Mouse (Mus musculus) heart, embryonic 16.5 days (tissue): Measurements from ENCODE around the gene Srpx. TPM values are rescaled to one million over a fixed set of nuclear protein-coding genes. Genes with fewer than 3 reads are reported as not detected.

Experiments used
- ATAC-seq: fragments of 200-750 bp; cut with Nextera tagmentation; replicated peaks from 2 replicates; pipeline ENCODE4 v1.8.0; 2017; ENCODE audit warnings: moderate number of reproducible peaks; ENCODE audit not compliant: insufficient read depth, low FRiP score; ENCODE audit errors: extremely low read depth
- H3K27ac ChIP-seq: fragments of 300-500 bp; sonication (generic); 2 replicates; pipeline ENCODE4 v1.5.1; 2014; ENCODE audit warnings: mild to moderate bottlenecking, low read length, control low read depth, moderate library complexity
- H3K27me3 ChIP-seq: fragments of 300-500 bp; sonication (generic); 2 replicates; pipeline ENCODE4 v1.6.1; 2014; ENCODE audit warnings: low read length, mixed read lengths; ENCODE audit not compliant: control insufficient read depth, insufficient read depth
- H3K36me3 ChIP-seq: fragments of 300-500 bp; sonication (generic); 2 replicates; pipeline ENCODE4 v1.6.1; 2014; ENCODE audit not compliant: control insufficient read depth, insufficient read depth
- H3K4me1 ChIP-seq: fragments of 300-500 bp; sonication (generic); 2 replicates; pipeline ENCODE4 v1.6.1; 2014; ENCODE audit warnings: low read length, mixed read lengths; ENCODE audit not compliant: control insufficient read depth, insufficient read depth
- H3K4me2 ChIP-seq: fragments of 300-500 bp; sonication (generic); 2 replicates; pipeline ENCODE4 v1.6.1; 2014; ENCODE audit warnings: low read depth, mild to moderate bottlenecking, control low read depth, low read length
- H3K4me3 ChIP-seq: fragments of 300-500 bp; sonication (generic); 2 replicates; pipeline ENCODE4 v1.5.1; 2014; ENCODE audit warnings: mild to moderate bottlenecking, control low read depth, low read length
- H3K9ac ChIP-seq: fragments of 300-500 bp; sonication (generic); 2 replicates; pipeline ENCODE4 v1.6.1; 2014; ENCODE audit warnings: low read length, control low read depth
- H3K9me3 ChIP-seq: fragments of 300-500 bp; sonication (generic); replicated peaks from 2 replicates; pipeline ENCODE4 v1.6.1; 2016; ENCODE audit warnings: low read length; ENCODE audit not compliant: control insufficient read depth
- WGBS: fragments of 180-500 bp; shearing (Covaris S2); extraction: QIAGEN DNeasy Blood & Tissue Kit; methylation state at CpG from one replicate; pipeline ENCODE4 v1.1.7; 2014; 5-methylcytosine and 5-hydroxymethylcytosine counted together
- polyA plus RNA-seq: library from polyadenylated mRNA; unstranded; fragments of >200 nt; fragmentation: Nextera tagmentation; extraction: Ambion mirVana; gene quantifications from 2 replicates; pipeline ENCODE4 v1.2.1, GENCODE M21; 2015

Gene Srpx
- polyA plus RNA-seq = 13.6 and 14.5 TPM in 2 replicates

- Histone ChIP-seq H3K36me3 (no peaks in the 10 kb centered on the region), H3K4me1 (no peaks in the 10 kb centered on the region; the same call in 1 of the 2 replicates), H3K4me3 (peak within 1 kb of the TSS; percentile 47), H3K9ac (peak within 1 kb of the TSS; percentile 54), H3K9me3 (no peaks in the 10 kb centered on the region), H3K27ac (no peak within 1 kb of the TSS), H3K27me3 (no peaks in the 10 kb centered on the region), H3K4me2 (peak within 1 kb of the TSS; percentile 58)
- ATAC-seq = no peak; the same call in 1 of the 2 replicates
- WGBS = 21% methylated on average over 19 of the region's 19 CpGs
Observed at GRCm38 (mm10) chrX:10117065-10117719, at the start of gene Srpx. Gene Srpx (minus strand): TSS chrX:10117709.

DNA sequence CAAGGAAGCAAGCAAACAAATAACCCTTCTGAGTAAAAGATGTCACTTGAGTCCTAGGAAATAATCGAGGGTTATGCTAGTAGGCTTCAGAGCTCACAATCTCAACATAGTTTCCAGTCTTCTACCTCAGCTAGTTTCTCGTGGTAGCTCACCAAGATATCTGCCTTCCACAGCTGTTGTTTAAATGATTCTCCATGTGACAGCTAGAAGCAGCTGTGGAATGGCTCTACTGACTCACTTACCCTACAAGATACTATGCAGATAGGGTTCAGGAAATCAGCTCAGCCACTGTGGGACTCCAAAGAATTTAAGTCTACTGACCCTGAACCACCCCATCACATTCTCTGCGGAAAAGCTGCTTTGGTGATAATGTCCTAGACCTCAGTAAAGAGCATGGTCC, 34.9 kb upstream of the Srpx start:
- no peak for ATAC-seq
- WGBS = 53% methylated on average over 3 of the region's 3 CpGs
- Histone ChIP-seq H3K4me3 (no peak overlapping the region), H3K9me3 (no peaks in the 10 kb centered on the region), H3K27ac (no peak overlapping the region), H3K36me3 (no peaks in the 10 kb centered on the region), H3K27me3 (no peaks in the 10 kb centered on the region), H3K4me1 (no peaks in the 10 kb centered on the region), H3K4me2 (no peak overlapping the region), H3K9ac (no peak overlapping the region)

DNA sequence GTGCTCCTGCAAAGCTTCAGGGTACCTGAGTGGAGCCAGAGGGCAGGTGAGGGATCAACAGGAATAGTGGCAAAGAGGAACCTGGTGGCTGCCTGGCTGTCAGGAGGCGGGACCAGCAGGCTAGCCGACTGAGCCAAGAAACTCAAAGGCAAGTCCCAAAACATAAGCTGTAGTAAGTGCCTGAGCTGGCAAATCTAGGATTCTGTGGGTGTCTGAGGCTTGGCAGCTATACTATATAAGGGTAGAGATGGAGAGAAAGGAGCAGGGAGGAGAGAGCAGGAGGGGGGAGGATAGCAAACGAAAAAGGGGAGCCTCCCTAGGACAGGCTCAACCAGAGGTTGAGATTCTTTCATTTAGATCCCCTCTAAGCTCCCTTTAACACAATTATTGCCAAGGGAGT, 1.7 kb downstream of the Srpx start:
- no peak for ATAC-seq
- Histone ChIP-seq H3K4me3 (no peak overlapping the region), H3K27ac (no peak overlapping the region), H3K9ac (no peak overlapping the region), H3K36me3 (no peaks in the 10 kb centered on the region), H3K4me1 (no peaks in the 10 kb centered on the region; the same call in 1 of the 2 replicates), H3K9me3 (no peaks in the 10 kb centered on the region), H3K27me3 (no peaks in the 10 kb centered on the region), H3K4me2 (no peak overlapping the region)
- whole genome bisulfite sequencing = 42% methylated on average over 3 of the region's 3 CpGs

GRCm38 (mm10) chrX:10110736-10111135, 6.8 kb downstream of the Srpx start:
- H3K4me1 ChIP-seq = no peaks in the 10 kb centered on the region
- no peak for ATAC-seq
- H3K27ac ChIP-seq = no peak overlapping the region
- no peak overlapping the region for H3K4me3 ChIP-seq
- no peak overlapping the region for H3K9ac ChIP-seq
- H3K27me3 ChIP-seq = no peaks in the 10 kb centered on the region
- WGBS = 58% methylated on average over 1 of the region's 1 CpGs
- H3K36me3 ChIP-seq = no peaks in the 10 kb centered on the region
- H3K9me3 ChIP-seq = no peaks in the 10 kb centered on the region
- no peak overlapping the region for H3K4me2 ChIP-seq

GRCm38 (mm10) chrX:10108558-10108957, 9.0 kb downstream of the Srpx start:
- no peak overlapping the region for H3K4me3 ChIP-seq
- H3K27me3 ChIP-seq = no peaks in the 10 kb centered on the region
- H3K9me3 ChIP-seq = no peaks in the 10 kb centered on the region
- H3K4me2 ChIP-seq = no peak overlapping the region
- 62% methylated on average over 4 of the region's 4 CpGs for WGBS
- no peak for ATAC-seq
- H3K9ac ChIP-seq = no peak overlapping the region
- H3K27ac ChIP-seq = no peak overlapping the region
- no peaks in the 10 kb centered on the region for H3K4me1 ChIP-seq
- no peaks in the 10 kb centered on the region for H3K36me3 ChIP-seq

DNA sequence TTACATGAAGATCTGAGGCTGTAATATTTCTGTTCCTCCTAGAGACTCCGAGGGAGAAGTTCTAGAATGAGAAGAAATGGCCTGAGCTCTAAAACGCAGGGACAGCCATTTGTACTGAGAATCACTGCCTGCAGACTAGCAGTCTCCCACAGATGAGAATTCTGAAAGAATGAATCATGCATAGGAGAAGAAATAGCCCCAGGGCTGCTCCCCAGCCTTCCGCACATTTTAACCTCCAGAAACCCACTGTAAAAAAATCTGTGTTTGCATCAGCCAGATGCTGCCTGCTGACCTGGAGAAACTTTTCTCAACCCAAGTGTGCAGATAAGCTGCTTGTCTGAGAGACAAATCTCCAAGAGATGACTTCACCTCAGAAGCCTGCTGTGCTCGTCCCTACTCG, 12.0 kb downstream of the Srpx start:
- no peaks in the 10 kb centered on the region for H3K36me3 ChIP-seq
- H3K27ac ChIP-seq = no peak overlapping the region
- H3K9ac ChIP-seq = no peak overlapping the region
- 61% methylated on average over 5 of the region's 5 CpGs for WGBS
- no peaks in the 10 kb centered on the region for H3K9me3 ChIP-seq
- no peak overlapping the region for H3K4me2 ChIP-seq
- no peaks in the 10 kb centered on the region for H3K27me3 ChIP-seq
- no peak overlapping the region for H3K4me3 ChIP-seq
- H3K4me1 ChIP-seq = no peaks in the 10 kb centered on the region
- ATAC-seq = no peak

GRCm38 (mm10) chrX:10102739-10103138, 14.8 kb downstream of the Srpx start:
- no peaks in the 10 kb centered on the region for H3K36me3 ChIP-seq
- H3K4me1 ChIP-seq = no peaks in the 10 kb centered on the region
- H3K27ac ChIP-seq = no peak overlapping the region
- no peak overlapping the region for H3K4me3 ChIP-seq
- WGBS = 68% methylated on average over 1 of the region's 1 CpGs
- H3K27me3 ChIP-seq = no peaks in the 10 kb centered on the region
- ATAC-seq = no peak
- no peak overlapping the region for H3K4me2 ChIP-seq
- H3K9me3 ChIP-seq = no peaks in the 10 kb centered on the region
- H3K9ac ChIP-seq = no peak overlapping the region

DNA sequence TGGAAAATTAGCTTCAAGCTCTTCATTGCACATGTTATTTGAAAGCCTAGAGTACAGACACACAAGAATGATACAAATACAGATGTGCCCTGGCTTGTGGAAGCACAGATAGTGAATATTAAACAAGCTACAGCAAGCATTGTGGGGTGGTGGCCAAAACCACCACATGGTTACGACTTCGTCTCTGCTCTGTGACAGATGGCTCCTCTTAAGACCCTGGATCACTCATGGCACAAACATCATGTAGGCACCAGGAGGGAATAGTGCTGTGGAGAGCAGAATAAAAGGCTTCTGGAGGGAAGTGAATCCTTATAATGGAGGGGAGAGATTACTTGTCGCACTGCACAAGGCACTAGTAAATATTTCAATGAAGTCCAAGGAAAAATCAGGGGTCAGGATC, 21.7 kb downstream of the Srpx start:
- Histone ChIP-seq H3K4me3 (no peak overlapping the region), H3K36me3 (no peaks in the 10 kb centered on the region), H3K4me2 (no peak overlapping the region), H3K4me1 (no peaks in the 10 kb centered on the region), H3K27me3 (no peaks in the 10 kb centered on the region), H3K9ac (no peak overlapping the region), H3K27ac (no peak overlapping the region), H3K9me3 (no peaks in the 10 kb centered on the region)
- 81% methylated on average over 3 of the region's 3 CpGs for WGBS
- no peak for ATAC-seq

DNA sequence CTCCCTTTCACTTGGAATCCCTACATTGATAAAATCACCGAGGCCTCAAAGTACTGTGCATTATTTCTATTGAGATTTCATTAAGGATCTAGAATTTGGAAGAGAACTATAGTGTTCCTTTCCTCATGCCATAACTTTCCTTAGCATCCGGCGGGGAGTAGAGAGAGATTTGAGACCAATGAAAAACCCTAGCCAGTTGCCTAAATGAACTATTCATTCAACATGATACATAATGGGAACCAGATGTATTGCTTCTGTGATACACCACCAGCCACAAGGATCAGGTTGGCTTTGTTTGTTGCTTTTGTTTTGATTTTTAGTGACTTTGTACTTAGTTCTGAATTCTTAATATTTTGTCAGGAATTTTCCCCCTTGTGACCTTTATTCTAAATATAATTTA, 37.1 kb downstream of the Srpx start:
- 70% methylated on average over 3 of the region's 3 CpGs for WGBS
- Histone ChIP-seq H3K4me1 (no peaks in the 10 kb centered on the region), H3K27me3 (no peaks in the 10 kb centered on the region), H3K4me3 (no peak overlapping the region), H3K27ac (no peak overlapping the region), H3K9me3 (no peaks in the 10 kb centered on the region), H3K36me3 (no peaks in the 10 kb centered on the region), H3K4me2 (no peak overlapping the region), H3K9ac (no peak overlapping the region)
- ATAC-seq = no peak
